In genomic region chr10:92162473-92163011, GRCm38 (mm10) we compare ENCODE assay signal across 8 mouse cellular contexts.
DNase-seq lines count a peak whose midpoint lies in the region; ATAC-seq lines count a peak whose summit lies in the region.

No protein-coding gene starts in this region.

- WGBS in heart, embryonic 10.5 days, result 3% methylated on average over 29 of the region's 29 CpGs
- WGBS in hindbrain, embryonic 13.5 days, result under 1% methylated on average over 29 of the region's 29 CpGs
- WGBS in liver, embryonic 11.5 days, result 3% methylated on average over 29 of the region's 29 CpGs
- under 1% methylated on average over 29 of the region's 29 CpGs for WGBS in neural tube, embryonic 15.5 days

- no peaks in the 10 kb centered on the region for H3K9me3 ChIP-seq in heart, embryonic 10.5 days
- no peaks in the 10 kb centered on the region for H3K9me3 ChIP-seq in hindbrain, embryonic 13.5 days
- H3K9me3 ChIP-seq in liver, embryonic 11.5 days (ENCODE audit: control insufficient read depth, low read length), result no peaks in the 10 kb centered on the region
- no peaks in the 10 kb centered on the region for H3K9me3 ChIP-seq in neural tube, embryonic 15.5 days (replicated peaks)

- H3K4me2 ChIP-seq in hindbrain, embryonic 13.5 days, result peak overlapping the region; percentile 64
- H3K4me2 ChIP-seq in liver, embryonic 11.5 days, result peak overlapping the region; percentile 63
- H3K4me2 ChIP-seq in neural tube, embryonic 15.5 days, result peak overlapping the region; percentile 62

- H3K4me1 ChIP-seq in heart, embryonic 10.5 days, result peaks cover 5% of the 10 kb centered on the region
- peaks cover 30% of the 10 kb centered on the region for H3K4me1 ChIP-seq in hindbrain, embryonic 13.5 days (replicated peaks)
- H3K4me1 ChIP-seq in liver, embryonic 11.5 days (replicated peaks; ENCODE audit: control insufficient read depth, insufficient read depth, low read length), result no peaks in the 10 kb centered on the region
- H3K4me1 ChIP-seq in neural tube, embryonic 15.5 days, result peaks cover 8% of the 10 kb centered on the region

- H3K36me3 ChIP-seq in heart, embryonic 10.5 days, result no peaks in the 10 kb centered on the region
- peaks cover 9% of the 10 kb centered on the region for H3K36me3 ChIP-seq in hindbrain, embryonic 13.5 days
- no peaks in the 10 kb centered on the region for H3K36me3 ChIP-seq in liver, embryonic 11.5 days (ENCODE audit: control insufficient read depth, insufficient read depth, low read length)
- H3K36me3 ChIP-seq in neural tube, embryonic 15.5 days, result no peaks in the 10 kb centered on the region

- H3K9ac ChIP-seq in hindbrain, embryonic 13.5 days, result peak overlapping the region; percentile 93
- H3K9ac ChIP-seq in liver, embryonic 11.5 days (ENCODE audit: low read depth, low read length), result no peak overlapping the region
- H3K9ac ChIP-seq in neural tube, embryonic 15.5 days (replicated peaks), result peak overlapping the region; percentile 70

- peak overlapping the region; percentile 58 for H3K4me3 ChIP-seq in heart, embryonic 10.5 days
- H3K4me3 ChIP-seq in hindbrain, embryonic 13.5 days, result peak overlapping the region; percentile 68
- H3K4me3 ChIP-seq in liver, embryonic 11.5 days (ENCODE audit: low read depth, low read length), result peak overlapping the region; percentile 24
- H3K4me3 ChIP-seq in neural tube, embryonic 15.5 days (replicated peaks), result peak overlapping the region; percentile 60

- H3K27me3 ChIP-seq in heart, embryonic 10.5 days (ENCODE audit: insufficient read depth, poor library complexity, severe bottlenecking), result peaks cover 8% of the 10 kb centered on the region
- H3K27me3 ChIP-seq in hindbrain, embryonic 13.5 days, result no peaks in the 10 kb centered on the region; the same call in 1 of the 2 replicates
- peaks cover 14% of the 10 kb centered on the region for H3K27me3 ChIP-seq in liver, embryonic 11.5 days (replicated peaks; ENCODE audit: control insufficient read depth, insufficient read depth, low read length)
- no peaks in the 10 kb centered on the region for H3K27me3 ChIP-seq in neural tube, embryonic 15.5 days (replicated peaks)

- ATAC-seq in hindbrain, embryonic 13.5 days (ENCODE audit: low FRiP score), result peak; percentile 49
- no peak for ATAC-seq in liver, embryonic 11.5 days (replicated peaks; ENCODE audit: low FRiP score)
- ATAC-seq in neural tube, embryonic 15.5 days (ENCODE audit: low FRiP score), result peak; percentile 58

- DNase-seq in heart, embryonic 10.5 days (ENCODE audit: low spot score), result no peak
- no peak for DNase-seq in heart, adult 11 months
- DNase-seq in ES-CJ7 (ENCODE audit: low read depth, low spot score), result peak; percentile 23
- DNase-seq in embryo, embryonic 10 days (ENCODE audit: low spot score), result peak; percentile 77
- DNase-seq in liver, embryonic 11.5 days (ENCODE audit: low spot score), result no peak
- no peak for DNase-seq in spleen, postnatal 36 days (ENCODE audit: low spot score in 2 of 2)

- H3K27ac ChIP-seq in heart, embryonic 10.5 days, result no peak overlapping the region
- peak overlapping the region; percentile 99 for H3K27ac ChIP-seq in hindbrain, embryonic 13.5 days
- no peak overlapping the region for H3K27ac ChIP-seq in liver, embryonic 11.5 days (ENCODE audit: low read depth, low read length)
- H3K27ac ChIP-seq in neural tube, embryonic 15.5 days (replicated peaks), result peak overlapping the region; percentile 92

Comparison
In these comparisons a context has a peak if more than half of its experiments do, and no peak if none do; other contexts are left out.
1. DNase-seq: peak in ES-CJ7 (single experiment) and embryo, embryonic 10 days (single experiment); none in heart, embryonic 10.5 days (single experiment), heart, adult 11 months (single experiment), liver, embryonic 11.5 days (single experiment) and spleen, postnatal 36 days (0 of 2).
2. H3K27ac ChIP-seq: peak in hindbrain, embryonic 13.5 days (single experiment) and neural tube, embryonic 15.5 days (single experiment); none in heart, embryonic 10.5 days (single experiment) and liver, embryonic 11.5 days (single experiment).
3. Peak in every context shown above with its lines, with median percentiles within 50 percentile points of each other: H3K4me3 ChIP-seq and H3K4me2 ChIP-seq.